Comparison of ENCODE assay signal across 8 mouse cellular contexts in genomic region chr10:119065133-119065817, GRCm38 (mm10).
A peak's percentile ranks its signal among the peaks of the same experiment; 100 is the strongest.
DNase-seq lines count a peak whose midpoint lies in the region; ATAC-seq and TF ChIP-seq lines count a peak whose summit lies in the region.

No protein-coding gene starts in this region.

- TF ChIP-seq POLR2A in thymus, adult 2 months (IDR thresholded peaks at IDR 0.05; ENCODE audit: control insufficient read depth, extremely low read depth, insufficient read depth, low read length, poor library complexity): no peak

- DNase-seq in layer of hippocampus, adult 11-12 months (ENCODE audit: low spot score): peak; percentile 28
- no peak for DNase-seq in layer of hippocampus, postnatal 25 days (ENCODE audit: extremely low spot score in 1 of 2, low spot score in 1 of 2)
- peak; percentile 63 for DNase-seq in c-Kit-positive CD71-positive TER-119-negative erythroid progenitor cells, embryonic 14.5 days (ENCODE audit: low read depth)
- peak; percentile 48 for DNase-seq in gastrocnemius, postnatal 10 days
- DNase-seq in left cerebral cortex, postnatal 14 days (ENCODE audit: low spot score in 2 of 2): peak; percentile 22 to 60
- peak; percentile 26 for DNase-seq in thymus, adult 2 months

- H3K4me3 ChIP-seq in hindbrain, embryonic 15.5 days: no peak overlapping the region
- H3K4me3 ChIP-seq in midbrain, embryonic 13.5 days (replicated peaks): no peak overlapping the region
- no peak overlapping the region for H3K4me3 ChIP-seq in thymus, adult 2 months (ENCODE audit: control insufficient read depth, insufficient read depth, low read length)

- ATAC-seq in hindbrain, embryonic 15.5 days (ENCODE audit: low FRiP score, low read depth): peak; percentile 86
- peak; percentile 91 for ATAC-seq in midbrain, embryonic 13.5 days

- H3K4me2 ChIP-seq in hindbrain, embryonic 15.5 days: peak overlapping the region; percentile 39
- H3K4me2 ChIP-seq in midbrain, embryonic 13.5 days (replicated peaks): peak overlapping the region; percentile 36

- H3K27me3 ChIP-seq in hindbrain, embryonic 15.5 days: no peaks in the 10 kb centered on the region
- no peaks in the 10 kb centered on the region for H3K27me3 ChIP-seq in midbrain, embryonic 13.5 days
- H3K27me3 ChIP-seq in thymus, adult 2 months (ENCODE audit: control insufficient read depth, insufficient read depth, low read length): no peaks in the 10 kb centered on the region

- TF ChIP-seq CTCF in thymus, adult 2 months (IDR thresholded peaks at IDR 0.05; ENCODE audit: borderline replicate concordance, control insufficient read depth, extremely low read depth, insufficient read depth, low read length, poor library complexity): no peak

- H3K9me3 ChIP-seq in hindbrain, embryonic 15.5 days: no peaks in the 10 kb centered on the region
- H3K9me3 ChIP-seq in midbrain, embryonic 13.5 days: no peaks in the 10 kb centered on the region

- H3K27ac ChIP-seq in hindbrain, embryonic 15.5 days (replicated peaks): peak overlapping the region; percentile 53; the same call in 1 of the 2 replicates
- H3K27ac ChIP-seq in midbrain, embryonic 13.5 days: peak overlapping the region; percentile 54
- no peak overlapping the region for H3K27ac ChIP-seq in thymus, adult 2 months (ENCODE audit: control insufficient read depth, insufficient read depth, low read length)

- no peaks in the 10 kb centered on the region for H3K36me3 ChIP-seq in hindbrain, embryonic 15.5 days
- no peaks in the 10 kb centered on the region for H3K36me3 ChIP-seq in midbrain, embryonic 13.5 days
- H3K36me3 ChIP-seq in thymus, adult 2 months (ENCODE audit: control insufficient read depth, insufficient read depth, low read length): no peaks in the 10 kb centered on the region

- H3K9ac ChIP-seq in hindbrain, embryonic 15.5 days: no peak overlapping the region
- 0 out of 2 replicates have a peak overlapping the region, but pooled peaks have one; percentile 32 for H3K9ac ChIP-seq in midbrain, embryonic 13.5 days (replicated peaks)

- intact Hi-C loops in left cerebral cortex, postnatal 14 days (cut with DNase I): loop anchor here (2.0 to 10.0 kb wide), 2 partner anchors 90 to 196 kb away; no protein-coding TSS in a partner anchor

- WGBS in hindbrain, embryonic 15.5 days: 32% methylated on average over 23 of the region's 23 CpGs
- WGBS in midbrain, embryonic 13.5 days: 42% methylated on average over 23 of the region's 23 CpGs
- 64% methylated on average over 23 of the region's 23 CpGs for WGBS in thymus, adult 2 months

- peaks cover 12% of the 10 kb centered on the region for H3K4me1 ChIP-seq in hindbrain, embryonic 15.5 days (replicated peaks)
- peaks cover 8% of the 10 kb centered on the region for H3K4me1 ChIP-seq in midbrain, embryonic 13.5 days (replicated peaks)
- peaks cover 5% of the 10 kb centered on the region; the same call in 1 of the 2 replicates for H3K4me1 ChIP-seq in thymus, adult 2 months (replicated peaks; ENCODE audit: control insufficient read depth, insufficient read depth, low read length)

Comparison
In these comparisons a context has a peak if more than half of its experiments do, and no peak if none do; other contexts are left out.
1. DNase-seq: peak in layer of hippocampus, adult 11-12 months (single experiment), c-Kit-positive CD71-positive TER-119-negative erythroid progenitor cells, embryonic 14.5 days (single experiment), gastrocnemius, postnatal 10 days (single experiment), left cerebral cortex, postnatal 14 days (2 of 2) and thymus, adult 2 months (single experiment); none in layer of hippocampus, postnatal 25 days (0 of 2).